15 mouse cellular contexts compared by ENCODE assay signal in genomic region chr11:112270911-112271310, GRCm38 (mm10).
"Had no signal": no experiment of that assay in that cellular context is flagged by ENCODE, and none has a peak within 500 bp of the region (broad histone marks: within the 10 kb centered on the region; RNA-seq: fewer than 3 reads in every experiment).

No protein-coding gene starts in this region.

- H3K9ac ChIP-seq: kidney, embryonic 15.5 days; limb, embryonic 13.5 days; liver, embryonic 12.5 days; liver, embryonic 15.5 days; midbrain, embryonic 13.5 days had no signal

- H3K36me3 ChIP-seq: kidney, embryonic 15.5 days; limb, embryonic 10.5 days; limb, embryonic 13.5 days; liver, embryonic 12.5 days; liver, embryonic 15.5 days; midbrain, embryonic 13.5 days had no signal

- ATAC-seq: intestine, postnatal 0 days; liver, embryonic 12.5 days; midbrain, embryonic 13.5 days had no signal

- H3K27me3 ChIP-seq: kidney, embryonic 15.5 days; limb, embryonic 13.5 days; liver, embryonic 12.5 days; liver, embryonic 15.5 days; midbrain, embryonic 13.5 days had no signal

- H3K4me3 ChIP-seq: kidney, embryonic 15.5 days; limb, embryonic 10.5 days; limb, embryonic 13.5 days; liver, embryonic 12.5 days; liver, embryonic 15.5 days; midbrain, embryonic 13.5 days had no signal

- H3K4me1 ChIP-seq: kidney, embryonic 15.5 days; limb, embryonic 10.5 days; limb, embryonic 13.5 days; liver, embryonic 12.5 days; liver, embryonic 15.5 days; midbrain, embryonic 13.5 days had no signal

- H3K27ac ChIP-seq: kidney, embryonic 15.5 days; limb, embryonic 10.5 days; limb, embryonic 13.5 days; liver, embryonic 12.5 days; liver, embryonic 15.5 days; macrophage; midbrain, embryonic 13.5 days had no signal

- H3K9me3 ChIP-seq: kidney, embryonic 15.5 days; limb, embryonic 10.5 days; limb, embryonic 13.5 days; liver, embryonic 12.5 days; liver, embryonic 15.5 days; midbrain, embryonic 13.5 days had no signal

- H3K4me2 ChIP-seq: kidney, embryonic 15.5 days; limb, embryonic 13.5 days; liver, embryonic 12.5 days; liver, embryonic 15.5 days; midbrain, embryonic 13.5 days had no signal

- DNase-seq: kidney, adult 8-10 months; kidney, postnatal 10 days; kidney, postnatal 36 days; layer of hippocampus, adult 9-11 months; liver; thymus, adult 18-20 months; thymus, postnatal 36 days had no signal
